Mouse (Mus musculus) MEL (cell line): Measurements from ENCODE around the gene Dgka.

Experiments used
- E2F4 ChIP-seq: IDR thresholded peaks from 2 replicates; pipeline ENCODE4 v1.6.1; 2011; ENCODE audit warnings: low read depth, low read length, improper control_type of control experiment, borderline replicate concordance
- GATA1 ChIP-seq: IDR thresholded peaks from 2 replicates; pipeline ENCODE4 v1.6.1; 2011; ENCODE audit warnings: low read depth, low read length, improper control_type of control experiment
- NRF1 ChIP-seq: IDR thresholded peaks from 2 replicates; pipeline ENCODE4 v1.6.1; 2014; ENCODE audit warnings: low read depth, mild to moderate bottlenecking, inconsistent platforms, low read length, improper control_type of control experiment, moderate library complexity; ENCODE audit not compliant: poor library complexity, insufficient read depth, severe bottlenecking
- POLR2A ChIP-seq, 2 experiments: IDR thresholded peaks; 2 replicates each; pipeline ENCODE4 v1.6.1; 2011 to 2012; ENCODE audit warnings: low read length in 2 of 2, mild to moderate bottlenecking in 2 of 2, control low read depth in 1 of 2, improper control_type of control experiment in 1 of 2, low read depth in 1 of 2, moderate library complexity in 1 of 2; ENCODE audit not compliant: control insufficient read depth in 1 of 2, insufficient read depth in 1 of 2, poor library complexity in 1 of 2
- ZKSCAN1 ChIP-seq: IDR thresholded peaks from 2 replicates; pipeline ENCODE4 v1.6.1; 2012; ENCODE audit warnings: low read depth, mild to moderate bottlenecking, inconsistent platforms, low read length, improper control_type of control experiment, moderate library complexity

GRCm38 (mm10) chr10:128697072-128697725 lies 47.5 kb downstream of the Dgka start:
- TF ChIP-seq GATA1 = no peak
- no peak for TF ChIP-seq NRF1
- TF ChIP-seq POLR2A (IDR thresholded peaks at IDR 0.05; ENCODE audit: control insufficient read depth in 1 of 2, insufficient read depth in 1 of 2, low read depth in 1 of 2, low read length in 2 of 2, poor library complexity in 1 of 2) = no peak
- no peak for TF ChIP-seq E2F4
- no peak for TF ChIP-seq ZKSCAN1
